8 mouse cellular contexts compared by ENCODE assay signal in the genomic region with DNA sequence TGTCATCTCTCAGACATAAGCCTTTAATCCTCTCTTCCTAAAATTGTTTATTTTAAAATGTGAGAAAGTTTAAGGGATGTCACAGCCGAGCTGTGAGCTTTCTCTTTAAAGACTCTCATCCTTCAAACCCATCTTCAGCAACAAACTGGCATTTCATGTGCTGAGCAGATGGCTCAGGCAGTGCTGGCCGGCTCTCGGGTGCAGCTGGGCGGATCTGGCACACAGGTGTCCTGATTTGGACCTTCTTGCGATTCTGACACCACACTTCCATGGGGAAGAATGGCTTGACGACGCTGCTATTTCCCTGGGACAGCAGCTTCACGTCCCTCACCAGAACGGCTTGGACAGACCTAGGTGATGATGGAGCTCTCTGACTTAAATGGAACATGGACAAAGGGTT. TPM values are rescaled to one million over a fixed set of nuclear protein-coding genes. Genes with fewer than 3 reads are reported as not detected.
DNase-seq lines count a peak whose midpoint lies in the region; ATAC-seq and TF ChIP-seq lines count a peak whose summit lies in the region.

No protein-coding gene starts in this region.

- H3K27ac ChIP-seq in heart, embryonic 12.5 days (ENCODE audit: poor library complexity, severe bottlenecking): no peak overlapping the region
- H3K27ac ChIP-seq in forebrain, postnatal 0 days (ENCODE audit: low read depth, low read length): no peak overlapping the region
- no peak overlapping the region for H3K27ac ChIP-seq in limb, embryonic 11.5 days (replicated peaks; ENCODE audit: low read depth, low read length)

- H3K27me3 ChIP-seq in heart, embryonic 12.5 days (replicated peaks): no peaks in the 10 kb centered on the region
- H3K27me3 ChIP-seq in forebrain, postnatal 0 days (ENCODE audit: insufficient read depth, low read length): no peaks in the 10 kb centered on the region
- no peaks in the 10 kb centered on the region for H3K27me3 ChIP-seq in limb, embryonic 11.5 days (ENCODE audit: control insufficient read depth, insufficient read depth, low read length)

- no peaks in the 10 kb centered on the region for H3K36me3 ChIP-seq in heart, embryonic 12.5 days
- H3K36me3 ChIP-seq in forebrain, postnatal 0 days (ENCODE audit: insufficient read depth): no peaks in the 10 kb centered on the region
- H3K36me3 ChIP-seq in limb, embryonic 11.5 days (ENCODE audit: control insufficient read depth, insufficient read depth, low read length): no peaks in the 10 kb centered on the region

- H3K4me1 ChIP-seq in heart, embryonic 12.5 days (replicated peaks): no peaks in the 10 kb centered on the region
- H3K4me1 ChIP-seq in forebrain, postnatal 0 days (ENCODE audit: insufficient read depth): no peaks in the 10 kb centered on the region
- H3K4me1 ChIP-seq in limb, embryonic 11.5 days (ENCODE audit: control insufficient read depth, insufficient read depth, low read length): no peaks in the 10 kb centered on the region; the same call in 1 of the 2 replicates

- H3K9me3 ChIP-seq in heart, embryonic 12.5 days (replicated peaks): no peaks in the 10 kb centered on the region
- H3K9me3 ChIP-seq in forebrain, postnatal 0 days (ENCODE audit: low read length): no peaks in the 10 kb centered on the region
- no peaks in the 10 kb centered on the region for H3K9me3 ChIP-seq in limb, embryonic 11.5 days (ENCODE audit: control insufficient read depth, low read length)

- ATAC-seq in heart, embryonic 12.5 days (ENCODE audit: insufficient number of reproducible peaks, low FRiP score): no peak
- peak; percentile 89 for ATAC-seq in cerebellum, adult (ENCODE audit: insufficient number of reproducible peaks, low FRiP score, low TSS enrichment)
- peak; percentile 84 for ATAC-seq in forebrain, postnatal 0 days
- ATAC-seq in limb, embryonic 11.5 days (ENCODE audit: insufficient number of reproducible peaks, low FRiP score, low TSS enrichment, low read depth): no peak
- ATAC-seq in activated CD4-positive, CD25-positive, alpha-beta regulatory T cell, adult 4 months: no peak

- H3K4me2 ChIP-seq in heart, embryonic 12.5 days: peak overlapping the region; percentile 41
- H3K4me2 ChIP-seq in forebrain, postnatal 0 days (ENCODE audit: low read depth): peak overlapping the region; percentile 3; the same call in 1 of the 2 replicates
- H3K4me2 ChIP-seq in limb, embryonic 11.5 days (ENCODE audit: low read depth, severe bottlenecking): no peak overlapping the region

- DNase-seq in heart, postnatal 36 days: no peak
- peak; percentile 47 for DNase-seq in forebrain, postnatal 0 days
- peak; percentile 29 for DNase-seq in limb, embryonic 11.5 days (ENCODE audit: low spot score)
- no peak for DNase-seq in ovary, adult 18-20 months (ENCODE audit: low spot score)
- DNase-seq in urinary bladder, postnatal 25 days (ENCODE audit: low spot score): no peak

- intact Hi-C loops in heart, postnatal 36 days (cut with DNase I): no loop called here

- no peak overlapping the region for H3K4me3 ChIP-seq in heart, embryonic 12.5 days
- H3K4me3 ChIP-seq in forebrain, postnatal 0 days (ENCODE audit: low read depth, low read length): no peak overlapping the region
- no peak overlapping the region for H3K4me3 ChIP-seq in limb, embryonic 11.5 days (ENCODE audit: low read depth, low read length)

- no peak overlapping the region for H3K9ac ChIP-seq in heart, embryonic 12.5 days
- no peak overlapping the region for H3K9ac ChIP-seq in forebrain, postnatal 0 days
- no peak overlapping the region for H3K9ac ChIP-seq in limb, embryonic 11.5 days (ENCODE audit: low read length)

- WGBS in heart, embryonic 12.5 days: 57% methylated on average over 9 of the region's 9 CpGs
- WGBS in forebrain, postnatal 0 days: 44% methylated on average over 9 of the region's 9 CpGs
- WGBS in limb, embryonic 11.5 days: 40% methylated on average over 9 of the region's 9 CpGs

- no peak for TF ChIP-seq CTCF in forebrain, postnatal 0 days (IDR thresholded peaks at IDR 0.05; ENCODE audit: low read depth)

RNA-seq across cellular contexts. Expression of a gene that starts 17.9 kb away (rescaled TPM):
- 1.8 and 2.0 TPM in 2 replicates for polyA plus RNA-seq in heart, embryonic 12.5 days (2016; fragmentation: Nextera tagmentation; extraction: Ambion mirVana)
- under 1 TPM; 0.11 to 0.14 TPM for total RNA-seq in heart, postnatal 36 days (2021)
- 1.5 and 2.4 TPM in 2 replicates for total RNA-seq in forebrain, postnatal 0 days (2014; rRNA removed)
- 0.73 and 1.2 TPM in 2 replicates for polyA plus RNA-seq in forebrain, postnatal 0 days (2015; fragmentation: Nextera tagmentation; extraction: Ambion mirVana)
- 12.8 and 14.7 TPM in 2 replicates for polyA plus RNA-seq in limb, embryonic 11.5 days (2014; fragmentation: Nextera tagmentation; extraction: Ambion mirVana)
- polyA plus RNA-seq in activated CD4-positive, CD25-positive, alpha-beta regulatory T cell, adult 4 months (2017; shearing (Covaris generic)): not detected

Comparison
In these comparisons a context has a peak if more than half of its experiments do, and no peak if none do; other contexts are left out.
1. ATAC-seq: peak in cerebellum, adult (single experiment) and forebrain, postnatal 0 days (single experiment); none in heart, embryonic 12.5 days (single experiment), limb, embryonic 11.5 days (single experiment) and activated CD4-positive, CD25-positive, alpha-beta regulatory T cell, adult 4 months (single experiment).
2. DNase-seq: peak in forebrain, postnatal 0 days (single experiment) and limb, embryonic 11.5 days (single experiment); none in heart, postnatal 36 days (0 of 2), ovary, adult 18-20 months (single experiment) and urinary bladder, postnatal 25 days (single experiment).